Mouse (Mus musculus) heart, embryonic 14.5 days (tissue): ENCODE measurements at regions not wholly inside any gene's neighbourhood (a gene's known extent, or its start where the extent isn't known, plus 50 kb on each side); places are given as distances from the start of the nearest gene placed in this dataset.

Source experiments
- ATAC-seq: fragments of 200-750 bp; cut with Nextera tagmentation; 2 replicates; pipeline ENCODE4 v1.8.0; 2017; ENCODE audit warnings: low read depth, moderate TSS enrichment; ENCODE audit not compliant: insufficient number of reproducible peaks, insufficient read depth, low FRiP score
- H3K27ac ChIP-seq, 2 experiments: fragments of 200-500 bp in 1 of 2; fragments of 300-500 bp in 1 of 2; sonication (generic) in 1 of 2; replicated peaks in 1 of 2; 2 replicates each; pipeline ENCODE4 v1.5.1; 2012 to 2014; ENCODE audit warnings: low read depth in 2 of 2, low read length in 2 of 2, control low read depth in 1 of 2, mild to moderate bottlenecking in 1 of 2, mixed read lengths in 1 of 2; ENCODE audit not compliant: control insufficient read depth in 1 of 2, insufficient read depth in 1 of 2
- H3K27me3 ChIP-seq: fragments of 300-500 bp; sonication (generic); 2 replicates; pipeline ENCODE4 v1.6.1; 2014; ENCODE audit warnings: mild to moderate bottlenecking, low read length, control low read depth; ENCODE audit not compliant: control insufficient read depth, insufficient read depth
- H3K36me3 ChIP-seq: fragments of 300-500 bp; sonication (generic); 2 replicates; pipeline ENCODE4 v1.6.1; 2014; ENCODE audit warnings: mild to moderate bottlenecking, control low read depth, low read length, mixed read lengths; ENCODE audit not compliant: control insufficient read depth, insufficient read depth
- H3K4me1 ChIP-seq, 2 experiments: fragments of 200-500 bp in 1 of 2; fragments of 300-500 bp in 1 of 2; sonication (generic) in 1 of 2; 2 replicates each; pipeline ENCODE4 v1.6.1; 2012 to 2014; ENCODE audit warnings: low read length in 2 of 2, control low read depth in 1 of 2, mixed read lengths in 1 of 2; ENCODE audit not compliant: control insufficient read depth in 2 of 2, insufficient read depth in 2 of 2
- H3K4me2 ChIP-seq: fragments of 300-500 bp; sonication (generic); 2 replicates; pipeline ENCODE4 v1.6.1; 2014; ENCODE audit warnings: mild to moderate bottlenecking, low read length
- H3K4me3 ChIP-seq, 2 experiments: fragments of 200-500 bp in 1 of 2; fragments of 300-500 bp in 1 of 2; sonication (generic) in 1 of 2; 2 replicates each; pipeline ENCODE4 v1.5.1; 2012 to 2014; ENCODE audit warnings: low read length in 2 of 2, mild to moderate bottlenecking in 2 of 2, control low read depth in 1 of 2, low read depth in 1 of 2, moderate library complexity in 1 of 2; ENCODE audit not compliant: control insufficient read depth in 1 of 2, insufficient read depth in 1 of 2
- H3K9ac ChIP-seq: fragments of 300-500 bp; sonication (generic); 2 replicates; pipeline ENCODE4 v1.6.1; 2014; ENCODE audit warnings: mild to moderate bottlenecking, low read length
- H3K9me3 ChIP-seq: fragments of 300-500 bp; sonication (generic); 2 replicates; pipeline ENCODE4 v1.6.1; 2016; ENCODE audit warnings: low read length, control low read depth; ENCODE audit not compliant: control insufficient read depth
- WGBS: fragments of 180-500 bp; shearing (Covaris S2); extraction: QIAGEN DNeasy Blood & Tissue Kit; methylation state at CpG from one replicate; pipeline ENCODE4 v1.1.7; 2014; 5-methylcytosine and 5-hydroxymethylcytosine counted together

GRCm38 (mm10) chr8:126755669-126756068, 161.9 kb upstream of the Irf2bp2 start:
- no peak for ATAC-seq
- H3K4me2 ChIP-seq, result no peak overlapping the region
- H3K9me3 ChIP-seq, result no peaks in the 10 kb centered on the region
- WGBS, result 86% methylated on average over 5 of the region's 5 CpGs
- peaks cover 10 to 12% of the 10 kb centered on the region in 2 experiments; a peak in 3 of 4 replicates for H3K4me1 ChIP-seq
- H3K9ac ChIP-seq, result no peak overlapping the region
- no peaks in the 10 kb centered on the region for H3K36me3 ChIP-seq
- no peak overlapping the region for H3K4me3 ChIP-seq
- H3K27me3 ChIP-seq, result no peaks in the 10 kb centered on the region
- no peak overlapping the region for H3K27ac ChIP-seq

DNA sequence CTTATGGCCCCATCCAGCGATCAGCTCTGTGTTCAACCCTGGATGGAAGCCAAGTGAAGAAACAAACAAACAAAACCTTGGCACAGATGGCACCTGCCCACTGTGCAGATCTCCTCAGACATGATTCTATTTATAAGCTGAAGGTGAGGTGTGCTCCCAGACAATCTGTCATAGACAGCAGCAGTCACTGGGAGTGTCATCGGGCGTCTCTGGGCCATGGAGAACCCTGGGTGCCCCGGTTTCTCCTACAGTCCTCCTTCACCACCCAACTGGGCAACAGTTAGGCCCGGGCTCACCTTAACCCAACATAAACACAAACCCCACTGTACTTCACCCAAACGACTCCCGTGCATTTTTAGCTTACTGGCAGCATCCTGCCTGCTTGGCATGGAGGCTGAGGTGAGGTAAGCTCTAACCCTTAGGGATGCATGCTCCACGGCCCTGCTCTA, 160.6 kb upstream of the Irf2bp2 start:
- 85% methylated on average over 8 of the region's 8 CpGs for WGBS
- no peak for ATAC-seq
- H3K4me2 ChIP-seq, result no peak overlapping the region

DNA sequence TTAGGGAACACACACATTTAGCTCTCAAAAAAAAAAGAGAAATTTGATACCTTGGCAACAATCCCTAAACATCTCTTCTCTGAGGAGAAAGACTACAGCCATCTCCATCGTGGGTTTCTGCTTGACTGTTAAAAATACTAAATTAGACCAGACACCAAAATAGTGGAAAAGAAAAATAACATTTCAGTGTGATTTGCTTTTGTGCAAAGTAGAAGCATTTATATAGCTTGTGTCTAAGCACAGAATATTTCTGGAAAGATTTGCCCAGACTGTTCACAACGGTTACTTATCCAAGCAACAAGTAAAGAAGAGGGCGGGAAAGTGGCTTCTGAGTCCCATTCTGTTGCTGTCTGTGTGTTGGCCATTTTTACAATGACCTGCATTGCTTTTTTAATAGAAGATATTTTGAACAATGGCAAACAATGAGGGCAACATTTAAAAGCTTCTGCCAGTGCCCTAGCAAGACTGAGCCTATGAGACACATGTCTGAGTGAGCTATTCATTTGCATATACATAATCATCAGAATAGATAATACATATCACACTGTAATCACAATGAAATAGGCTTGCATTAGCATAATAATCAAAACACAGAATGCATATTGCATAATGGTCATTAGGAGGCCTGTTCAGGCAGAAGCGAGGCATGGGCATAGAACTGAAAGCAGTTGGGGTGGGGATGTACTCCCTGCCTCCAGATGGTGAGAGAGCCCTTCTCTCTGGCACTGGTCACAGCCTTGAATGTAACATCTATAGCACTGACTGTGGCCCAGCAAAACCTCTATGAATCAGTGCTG, 159.5 kb upstream of the Irf2bp2 start:
- Histone ChIP-seq H3K4me2 (no peak overlapping the region), H3K4me1 (peaks cover 3 to 10% of the 10 kb centered on the region in 2 experiments; a peak in 3 of 4 replicates), H3K9me3 (no peaks in the 10 kb centered on the region), H3K9ac (no peak overlapping the region), H3K27ac (no peak overlapping the region), H3K36me3 (no peaks in the 10 kb centered on the region), H3K27me3 (no peaks in the 10 kb centered on the region), H3K4me3 (no peak overlapping the region)
- WGBS, result 82% methylated on average over 4 of the region's 4 CpGs
- no peak for ATAC-seq

More for the DNA sequence above, 160.6 kb upstream of the Irf2bp2 start:
- H3K9ac ChIP-seq, result no peak overlapping the region
- H3K27me3 ChIP-seq, result no peaks in the 10 kb centered on the region
- no peak overlapping the region for H3K4me3 ChIP-seq
- H3K9me3 ChIP-seq, result no peaks in the 10 kb centered on the region
- no peaks in the 10 kb centered on the region for H3K36me3 ChIP-seq
- peaks cover 4 to 12% of the 10 kb centered on the region in 2 experiments; a peak in 3 of 4 replicates for H3K4me1 ChIP-seq
- no peak overlapping the region for H3K27ac ChIP-seq

- H3K9me3 ChIP-seq, result no peaks in the 10 kb centered on the region
- no peak overlapping the region for H3K4me3 ChIP-seq
- H3K4me1 ChIP-seq, result peaks cover 0 to 5% of the 10 kb centered on the region in 2 experiments; a peak in 1 of 4 replicates
- WGBS, result 70% methylated on average over 6 of the region's 6 CpGs
- H3K36me3 ChIP-seq, result no peaks in the 10 kb centered on the region
- H3K27me3 ChIP-seq, result no peaks in the 10 kb centered on the region
- no peak overlapping the region for H3K9ac ChIP-seq
- H3K4me2 ChIP-seq, result no peak overlapping the region
- no peak for ATAC-seq
- H3K27ac ChIP-seq, result no peak overlapping the region
Observed at GRCm38 (mm10) chr8:126751416-126752140, 157.8 kb upstream of the Irf2bp2 start.

DNA sequence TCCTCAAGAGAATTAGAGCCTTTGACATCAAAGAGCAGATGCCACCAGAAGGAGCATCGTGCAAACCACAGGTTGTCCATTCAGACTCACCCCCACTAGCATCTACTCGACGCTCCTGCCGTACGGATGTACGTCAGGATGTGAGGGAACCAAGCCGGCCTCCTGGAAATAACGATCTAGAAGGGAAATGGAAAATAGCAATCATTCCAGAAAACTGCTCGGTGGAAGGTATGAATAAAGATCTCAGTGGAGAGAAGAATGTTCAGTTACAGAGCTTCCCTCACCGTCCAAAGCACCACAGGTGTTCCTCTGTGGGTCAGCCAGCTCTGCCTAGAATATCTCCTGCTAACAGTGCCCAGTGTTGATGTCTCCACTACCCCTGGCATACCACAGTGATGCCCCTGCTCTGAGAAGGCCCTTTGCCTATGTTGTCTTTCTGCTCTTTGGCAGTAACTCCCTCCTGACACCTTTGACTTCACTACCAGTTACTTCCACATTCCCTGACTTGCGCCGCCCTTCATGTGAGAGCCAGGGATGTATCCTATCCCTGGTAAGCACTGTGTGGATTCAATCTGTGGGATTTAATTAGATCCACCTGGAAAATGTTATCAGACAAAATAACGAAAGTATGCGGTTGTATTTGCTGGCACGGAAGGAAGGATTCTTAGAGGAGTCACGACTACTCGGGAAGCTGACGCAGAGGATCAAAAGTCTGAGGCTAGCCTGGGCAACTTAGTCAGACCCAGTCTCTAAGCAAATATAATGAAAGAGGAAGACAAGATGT, 152.4 kb upstream of the Irf2bp2 start:
- Histone ChIP-seq H3K9me3 (no peaks in the 10 kb centered on the region), H3K4me2 (no peak overlapping the region), H3K4me1 (peaks cover 0 to 3% of the 10 kb centered on the region in 2 experiments; a peak in 1 of 4 replicates), H3K27ac (no peak overlapping the region), H3K4me3 (no peak overlapping the region), H3K27me3 (peaks cover 9% of the 10 kb centered on the region; the same call in 1 of the 2 replicates), H3K9ac (no peak overlapping the region), H3K36me3 (no peaks in the 10 kb centered on the region)
- 73% methylated on average over 18 of the region's 18 CpGs for WGBS
- no peak for ATAC-seq

GRCm38 (mm10) chr8:126744747-126745382, 151.1 kb upstream of the Irf2bp2 start:
- Histone ChIP-seq H3K9ac (no peak overlapping the region), H3K4me2 (no peak overlapping the region), H3K27ac (no peak overlapping the region; a peak in 1 of 4 replicates), H3K27me3 (peaks cover 9% of the 10 kb centered on the region; the same call in 1 of the 2 replicates), H3K4me3 (no peak overlapping the region), H3K4me1 (peaks cover 0 to 3% of the 10 kb centered on the region in 2 experiments; a peak in 2 of 4 replicates), H3K9me3 (no peaks in the 10 kb centered on the region), H3K36me3 (no peaks in the 10 kb centered on the region)
- WGBS, result 69% methylated on average over 10 of the region's 10 CpGs
- no peak for ATAC-seq

GRCm38 (mm10) chr8:126743296-126743695, 149.5 kb upstream of the Irf2bp2 start:
- H3K36me3 ChIP-seq, result no peaks in the 10 kb centered on the region
- H3K4me1 ChIP-seq, result peaks cover 0 to 3% of the 10 kb centered on the region in 2 experiments; a peak in 2 of 4 replicates
- H3K27me3 ChIP-seq, result peaks cover 9% of the 10 kb centered on the region; the same call in 1 of the 2 replicates
- no peak overlapping the region for H3K4me2 ChIP-seq
- H3K9me3 ChIP-seq, result no peaks in the 10 kb centered on the region
- WGBS, result 60% methylated on average over 9 of the region's 9 CpGs
- no peak overlapping the region for H3K4me3 ChIP-seq
- no peak overlapping the region for H3K9ac ChIP-seq
- no peak overlapping the region for H3K27ac ChIP-seq
- no peak for ATAC-seq
